Mouse (Mus musculus) embryonic facial prominence, embryonic 14.5 days (tissue): ENCODE data around the gene Hmgb1. TPM values are rescaled to one million over a fixed set of nuclear protein-coding genes. Genes with fewer than 3 reads are reported as not detected.

Source experiments
- ATAC-seq: fragments of 200-750 bp; cut with Nextera tagmentation; 2 replicates; pipeline ENCODE4 v1.8.0; 2017; ENCODE audit warnings: low read depth, moderate number of reproducible peaks, moderate TSS enrichment
- DNase-seq: peaks from one replicate; pipeline ENCODE4 v3.0.0-alpha.2; 2015; ENCODE audit warnings: low spot score
- H3K27ac ChIP-seq: fragments of 300-500 bp; sonication (generic); replicated peaks from 2 replicates; pipeline ENCODE4 v1.5.1; 2014; ENCODE audit warnings: low read depth, mild to moderate bottlenecking, low read length, moderate library complexity
- H3K27me3 ChIP-seq: fragments of 300-500 bp; sonication (generic); replicated peaks from 2 replicates; pipeline ENCODE4 v1.6.1; 2014; ENCODE audit warnings: low read length; ENCODE audit not compliant: control insufficient read depth, insufficient read depth
- H3K36me3 ChIP-seq: fragments of 300-500 bp; sonication (generic); 2 replicates; pipeline ENCODE4 v1.6.1; 2014; ENCODE audit warnings: low read length, mixed read lengths; ENCODE audit not compliant: control insufficient read depth, insufficient read depth
- H3K4me1 ChIP-seq: fragments of 300-500 bp; sonication (generic); 2 replicates; pipeline ENCODE4 v1.6.1; 2014; ENCODE audit warnings: antibody characterized with exemption, low read length; ENCODE audit not compliant: control insufficient read depth, insufficient read depth
- H3K4me2 ChIP-seq: fragments of 300-500 bp; sonication (generic); 2 replicates; pipeline ENCODE4 v1.6.1; 2014; ENCODE audit warnings: low read depth, mild to moderate bottlenecking, low read length, moderate library complexity, mixed read lengths
- H3K4me3 ChIP-seq: fragments of 300-500 bp; sonication (generic); 2 replicates; pipeline ENCODE4 v1.5.1; 2014; ENCODE audit warnings: low read depth, mild to moderate bottlenecking, low read length
- H3K9ac ChIP-seq: fragments of 300-500 bp; sonication (generic); 2 replicates; pipeline ENCODE4 v1.6.1; 2014; ENCODE audit warnings: low read depth, mild to moderate bottlenecking, low read length, moderate library complexity, mixed read lengths
- H3K9me3 ChIP-seq: fragments of 300-500 bp; sonication (generic); 2 replicates; pipeline ENCODE4 v1.6.1; 2016; ENCODE audit warnings: low read length; ENCODE audit not compliant: control insufficient read depth
- WGBS: fragments of 180-500 bp; shearing (Covaris S2); extraction: QIAGEN DNeasy Blood & Tissue Kit; methylation state at CpG from one replicate; pipeline ENCODE4 v1.1.7; 2014; 5-methylcytosine and 5-hydroxymethylcytosine counted together
- polyA plus RNA-seq: library from polyadenylated mRNA; unstranded; fragments of >200 nt; fragmentation: Nextera tagmentation; extraction: Ambion mirVana; gene quantifications from 2 replicates; pipeline ENCODE4 v1.2.1, GENCODE M21; 2014

Gene Hmgb1
- polyA plus RNA-seq, 1 experiment from 2014 or later: 1,171 TPM

DNA sequence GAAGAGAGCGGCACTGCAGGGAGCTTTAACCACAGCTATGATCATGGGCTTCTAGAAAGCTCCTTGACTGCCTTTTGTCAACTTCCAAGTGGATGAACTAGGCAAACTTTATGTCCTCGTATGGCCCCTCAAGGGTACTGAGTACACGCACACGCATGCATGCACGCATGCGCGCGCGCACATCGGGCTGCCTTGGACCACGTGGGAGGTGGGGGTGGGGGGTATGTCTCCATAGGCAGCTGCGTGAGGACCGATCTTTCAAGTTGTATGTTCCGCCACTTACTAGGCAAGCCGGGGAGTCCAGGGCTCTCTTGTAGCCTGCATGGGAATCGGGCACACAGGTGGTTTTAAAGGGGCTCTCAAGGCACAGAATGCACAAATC lies 163.6 kb downstream of the Hmgb1 start:
- Histone ChIP-seq H3K9me3 (no peaks in the 10 kb centered on the region), H3K27ac (no peak overlapping the region), H3K9ac (no peak overlapping the region; the same call in 1 of the 2 replicates), H3K27me3 (no peaks in the 10 kb centered on the region), H3K4me3 (no peak overlapping the region), H3K36me3 (no peaks in the 10 kb centered on the region), H3K4me1 (peaks cover 9% of the 10 kb centered on the region), H3K4me2 (peak overlapping the region; percentile 31)
- no peak for DNase-seq
- WGBS: 62% methylated on average over 16 of the region's 16 CpGs
- ATAC-seq: no peak

GRCm38 (mm10) chr5:149020059-149020680 lies 164.1 kb downstream of the Hmgb1 start:
- Histone ChIP-seq H3K27ac (no peak overlapping the region), H3K36me3 (no peaks in the 10 kb centered on the region), H3K9me3 (no peaks in the 10 kb centered on the region), H3K4me3 (no peak overlapping the region), H3K9ac (no peak overlapping the region; the same call in 1 of the 2 replicates), H3K4me2 (peak overlapping the region; percentile 31), H3K4me1 (peaks cover 9% of the 10 kb centered on the region), H3K27me3 (no peaks in the 10 kb centered on the region)
- no peak for ATAC-seq
- DNase-seq: no peak
- 37% methylated on average over 18 of the region's 18 CpGs for WGBS

GRCm38 (mm10) chr5:149017666-149018415 lies 166.4 kb downstream of the Hmgb1 start:
- Histone ChIP-seq H3K9ac (no peak overlapping the region), H3K4me1 (peaks cover 16% of the 10 kb centered on the region), H3K9me3 (no peaks in the 10 kb centered on the region), H3K27me3 (no peaks in the 10 kb centered on the region), H3K36me3 (no peaks in the 10 kb centered on the region), H3K4me2 (no peak overlapping the region), H3K4me3 (no peak overlapping the region), H3K27ac (no peak overlapping the region)
- ATAC-seq (no peak), DNase-seq (no peak)
- 85% methylated on average over 3 of the region's 3 CpGs for WGBS

DNA sequence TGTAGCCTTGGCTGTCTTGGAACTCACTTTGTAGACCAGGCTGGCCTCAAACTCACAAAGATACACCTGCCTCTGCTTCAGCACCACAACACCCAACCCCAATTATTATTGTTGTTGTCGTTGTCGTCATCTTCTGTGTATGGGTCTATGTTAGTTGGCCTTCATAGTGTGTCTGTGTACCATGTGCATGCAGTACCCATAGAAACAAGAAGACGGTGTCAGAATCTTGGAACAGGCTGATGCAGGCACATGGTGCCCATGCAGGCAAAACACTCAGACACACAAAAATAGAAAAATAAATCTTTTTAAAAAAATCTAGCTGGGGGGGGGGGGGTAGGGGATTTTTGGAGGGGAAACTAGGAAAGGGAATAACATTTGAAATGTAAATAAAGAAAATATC lies 167.1 kb downstream of the Hmgb1 start:
- Histone ChIP-seq H3K9me3 (no peaks in the 10 kb centered on the region), H3K4me1 (peaks cover 16% of the 10 kb centered on the region), H3K27me3 (no peaks in the 10 kb centered on the region), H3K4me3 (no peak overlapping the region), H3K9ac (no peak overlapping the region), H3K4me2 (no peak overlapping the region), H3K36me3 (no peaks in the 10 kb centered on the region), H3K27ac (no peak overlapping the region)
- DNase-seq (no peak), ATAC-seq (no peak)
- WGBS: 90% methylated on average over 3 of the region's 3 CpGs

- peak overlapping the region; percentile 93 for H3K4me2 ChIP-seq
- H3K4me3 ChIP-seq: peak overlapping the region; percentile 61
- 61% methylated on average over 5 of the region's 5 CpGs for WGBS
- no peaks in the 10 kb centered on the region for H3K27me3 ChIP-seq
- DNase-seq (no peak), ATAC-seq (no peak)
- no peaks in the 10 kb centered on the region for H3K9me3 ChIP-seq
- H3K9ac ChIP-seq: peak overlapping the region; percentile 78; the same call in 1 of the 2 replicates
- H3K4me1 ChIP-seq: peaks cover 16% of the 10 kb centered on the region
- no peak overlapping the region for H3K27ac ChIP-seq
- no peaks in the 10 kb centered on the region for H3K36me3 ChIP-seq
These were observed 168.0 kb downstream of the Hmgb1 start for GRCm38 (mm10) chr5:149016261-149016660.

GRCm38 (mm10) chr5:149015335-149016201 lies 168.7 kb downstream of the Hmgb1 start:
- Histone ChIP-seq H3K36me3 (no peaks in the 10 kb centered on the region), H3K27me3 (no peaks in the 10 kb centered on the region), H3K9me3 (no peaks in the 10 kb centered on the region), H3K4me1 (peaks cover 13% of the 10 kb centered on the region), H3K4me2 (peak overlapping the region; percentile 93), H3K9ac (peak overlapping the region; percentile 78), H3K4me3 (peak overlapping the region; percentile 61), H3K27ac (peak overlapping the region; percentile 71)
- WGBS: 1% methylated on average over 28 of the region's 37 CpGs
- ATAC-seq (peak; percentile 74), DNase-seq (peak; percentile 67)

GRCm38 (mm10) chr5:149014600-149015268 lies 169.6 kb downstream of the Hmgb1 start:
- Histone ChIP-seq H3K36me3 (no peaks in the 10 kb centered on the region), H3K27ac (peak overlapping the region; percentile 44), H3K9me3 (no peaks in the 10 kb centered on the region), H3K4me3 (peak overlapping the region; percentile 61), H3K9ac (peak overlapping the region; percentile 78), H3K27me3 (no peaks in the 10 kb centered on the region), H3K4me2 (peak overlapping the region; percentile 93), H3K4me1 (peaks cover 12% of the 10 kb centered on the region)
- DNase-seq (peak; percentile 45), ATAC-seq (peak; percentile 41; the same call in 1 of the 2 replicates)
- 14% methylated on average over 17 of the region's 17 CpGs for WGBS
